Mouse (Mus musculus): Measurements from ENCODE around the gene Pcgf5.
A peak's percentile ranks its signal among the peaks of the same experiment; 100 is the strongest.

Pcgf5 gene

DNA sequence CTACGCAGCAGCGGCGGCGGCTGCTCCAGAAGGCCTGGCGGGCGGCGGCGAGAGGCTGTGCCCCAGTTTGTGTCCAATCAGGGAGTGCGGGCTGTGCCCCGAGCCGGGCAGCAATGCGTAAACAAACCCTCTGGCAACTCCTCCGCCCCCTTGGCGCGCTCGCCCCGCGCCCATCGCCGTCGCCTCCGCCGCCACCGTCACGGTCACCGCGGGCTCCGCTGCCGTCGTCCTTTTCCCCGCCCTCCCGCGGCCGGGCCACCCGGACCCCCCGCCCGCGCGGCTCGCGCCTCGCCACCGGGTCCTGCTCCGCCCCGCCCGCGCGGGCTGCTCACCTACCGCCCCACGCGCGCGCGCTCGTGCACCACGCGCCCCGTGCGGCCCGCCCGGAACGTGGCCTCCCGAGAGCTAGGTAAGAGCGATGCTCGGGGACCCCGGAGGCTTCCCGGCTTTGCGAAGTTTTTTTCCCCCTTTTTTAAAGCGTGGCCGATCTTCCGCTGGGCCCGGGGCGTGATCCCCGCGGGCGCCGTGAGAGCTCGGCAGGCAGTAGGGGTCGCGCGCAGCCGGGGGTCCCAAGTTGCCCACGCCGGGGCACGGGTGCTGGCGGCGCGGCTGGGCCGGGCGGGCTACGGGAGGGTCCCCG is at the start of gene Pcgf5:
Gene Pcgf5, plus strand, starts transcription at position 149 of the 640 bp plus-strand sequence.
- peak; percentile 63 for DNase-seq (ENCODE audit: low spot score)

DNA sequence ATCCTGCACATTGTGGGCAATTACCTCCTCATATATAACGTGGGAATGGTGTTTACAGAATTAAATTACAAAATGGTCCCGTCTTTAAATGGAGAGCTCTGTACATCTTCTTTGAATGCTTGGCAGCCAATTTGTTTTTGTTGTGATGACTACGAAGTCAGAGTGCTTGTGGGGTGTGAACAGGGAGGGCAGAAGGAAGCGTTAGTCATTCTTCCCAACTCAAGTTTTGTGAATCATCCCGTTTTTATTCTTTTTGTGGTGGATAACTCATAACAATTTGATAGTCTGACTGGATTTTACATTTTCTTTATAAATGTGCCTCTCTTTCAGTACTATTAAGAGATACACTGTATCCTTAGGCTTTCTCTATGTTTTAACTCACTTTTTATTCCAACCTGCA is 42.6 kb upstream of the Pcgf5 start:
- DNase-seq (ENCODE audit: low spot score): no peak

DNA sequence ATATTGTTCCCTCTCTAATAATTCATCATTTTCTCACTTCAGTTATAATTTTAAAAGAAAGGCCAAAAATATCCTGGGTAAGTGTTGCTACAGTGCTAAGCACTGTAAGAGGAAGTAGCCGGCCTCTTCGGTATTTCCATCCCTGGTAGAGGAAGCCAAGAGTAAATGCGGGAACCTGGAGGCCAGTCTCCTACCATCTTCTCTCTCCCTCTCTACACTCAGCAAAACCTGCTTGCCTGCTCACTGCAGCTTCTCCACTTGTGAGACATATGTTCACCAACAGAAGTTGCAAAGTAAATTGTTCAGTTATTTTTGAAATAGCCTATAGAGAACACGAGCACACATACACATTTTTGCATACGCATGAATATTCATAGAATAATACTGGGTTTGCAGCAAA is 34.1 kb upstream of the Pcgf5 start:
- DNase-seq (ENCODE audit: low spot score): no peak

GRCm38 (mm10) chr19:36319735-36320134 is 28.4 kb upstream of the Pcgf5 start:
- DNase-seq (ENCODE audit: low spot score): no peak

DNA sequence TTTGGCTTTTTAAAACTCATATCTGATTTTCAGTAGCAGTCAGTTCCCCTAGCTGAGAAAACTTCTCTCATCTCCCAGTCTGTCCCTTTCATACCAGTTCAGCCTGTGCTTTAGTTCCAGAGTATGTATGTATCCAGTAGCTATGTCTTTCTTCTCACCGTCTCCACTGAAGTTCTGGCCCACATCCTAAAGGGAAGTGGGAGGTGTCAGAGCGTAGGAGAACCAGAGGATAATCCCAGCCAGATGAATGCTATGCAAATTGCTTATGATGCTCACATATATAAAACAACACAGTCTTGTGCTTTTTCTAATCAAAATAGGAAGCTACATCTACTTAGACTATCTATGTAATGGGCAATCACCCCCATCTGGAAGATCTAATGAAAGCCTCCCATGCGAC is 27.0 kb upstream of the Pcgf5 start:
- no peak for DNase-seq (ENCODE audit: low spot score)

- DNase-seq (ENCODE audit: low spot score): no peak
Observed at GRCm38 (mm10) chr19:36323326-36323725, 24.8 kb upstream of the Pcgf5 start.

DNA sequence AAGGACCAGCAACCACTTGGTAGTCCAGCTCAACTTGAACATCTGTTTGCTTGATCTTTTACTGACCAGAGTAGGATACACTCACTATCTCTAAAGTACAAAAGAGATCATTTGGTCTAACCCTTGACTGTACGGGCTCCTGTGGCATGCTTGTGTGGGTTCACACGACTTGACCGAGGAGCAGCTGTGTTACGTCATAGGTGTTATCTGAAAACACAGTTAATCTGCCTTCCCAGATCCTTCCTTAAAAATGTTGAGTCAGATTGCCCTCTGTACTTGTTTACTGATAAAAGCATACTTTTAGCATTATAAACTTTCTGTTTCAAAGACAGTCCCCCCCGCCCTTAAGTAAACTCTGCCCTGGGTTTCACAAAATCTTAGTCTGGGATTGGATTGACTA is 19.4 kb upstream of the Pcgf5 start:
- no peak for DNase-seq (ENCODE audit: low spot score)

DNA sequence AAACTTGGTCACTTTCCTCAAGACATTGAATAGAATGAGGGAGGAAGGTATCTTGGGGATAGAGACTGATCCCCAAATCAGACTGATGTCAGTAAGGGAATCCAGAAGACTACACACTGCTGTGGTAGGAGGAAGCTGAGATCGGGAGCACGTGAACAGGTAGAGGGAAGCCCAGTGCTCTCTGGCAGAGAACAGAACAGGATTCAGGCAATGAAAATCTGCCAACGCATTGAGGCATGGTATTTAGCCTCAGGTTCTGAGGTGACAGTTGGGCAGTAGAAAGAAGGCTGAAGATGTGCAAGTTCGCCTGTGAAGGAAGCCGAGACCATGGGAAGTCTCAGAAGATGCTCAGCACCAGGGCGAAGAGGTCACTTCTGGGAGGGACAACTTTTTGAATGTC is 733 bp upstream of the Pcgf5 start:
- no peak for DNase-seq (ENCODE audit: low spot score)

DNA sequence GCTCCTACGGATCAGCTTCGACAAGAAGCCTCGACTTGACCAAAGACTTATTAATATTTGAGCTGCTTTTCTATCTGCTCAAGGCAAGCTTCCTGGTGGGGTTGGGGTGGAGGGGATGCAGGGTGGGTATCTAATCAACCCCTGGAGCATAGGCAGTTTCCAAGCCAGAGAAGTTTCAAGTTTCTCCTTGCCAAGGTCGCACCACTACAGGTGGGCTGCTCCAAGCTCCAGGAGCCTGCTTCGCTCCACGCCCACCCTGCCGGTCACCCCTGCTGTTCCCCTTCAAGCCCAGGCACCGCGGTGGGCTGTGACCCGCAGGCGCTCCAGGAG is 313 bp upstream of the Pcgf5 start:
- no peak for DNase-seq (ENCODE audit: low spot score)

GRCm38 (mm10) chr19:36348801-36349486 is 835 bp downstream of the Pcgf5 start:
- DNase-seq (ENCODE audit: low spot score): peak; percentile 47

DNA sequence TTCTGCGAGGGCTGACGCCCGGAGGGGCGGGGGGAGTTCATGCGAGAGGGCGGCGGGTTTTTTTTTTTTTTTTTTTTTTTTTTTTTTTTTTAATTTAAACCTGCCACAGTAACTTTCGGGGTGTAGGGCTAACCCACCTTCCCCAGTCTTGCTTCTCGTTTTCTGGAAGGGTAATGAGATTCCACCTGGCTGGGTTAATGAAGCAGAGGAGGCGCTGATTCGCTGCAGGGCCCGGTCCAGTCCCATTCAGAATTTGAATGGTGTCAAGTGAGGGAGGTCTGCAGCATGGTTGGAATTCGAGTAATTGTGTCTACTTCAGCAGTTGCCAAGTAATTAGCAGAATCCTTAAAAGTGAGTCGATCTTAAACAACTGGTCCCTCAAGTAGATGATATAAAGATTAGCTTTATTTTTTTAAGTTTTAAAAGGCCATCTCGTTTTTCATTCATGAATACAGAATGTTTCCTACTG is 1.4 kb downstream of the Pcgf5 start:
- no peak for DNase-seq (ENCODE audit: low spot score)

DNA sequence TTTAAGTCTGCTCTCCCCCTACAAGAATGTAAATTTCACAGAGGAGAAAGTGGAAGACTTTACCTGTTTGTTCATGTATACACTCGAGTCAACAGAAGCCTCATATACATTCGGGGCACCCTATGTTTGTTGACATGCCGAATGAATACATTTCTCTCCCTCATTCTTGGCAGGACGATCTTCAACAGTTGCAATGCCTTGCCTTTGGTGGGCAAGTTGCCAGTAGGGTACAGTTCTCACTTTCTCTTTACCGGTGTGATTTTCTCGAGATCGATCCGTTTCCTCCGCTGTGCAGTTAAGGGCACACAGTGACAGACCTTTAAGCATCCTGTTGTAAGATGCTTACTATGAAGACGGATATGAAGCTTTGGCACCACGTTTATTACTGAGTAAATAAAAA is 2.1 kb downstream of the Pcgf5 start:
- DNase-seq (ENCODE audit: low spot score): no peak

DNA sequence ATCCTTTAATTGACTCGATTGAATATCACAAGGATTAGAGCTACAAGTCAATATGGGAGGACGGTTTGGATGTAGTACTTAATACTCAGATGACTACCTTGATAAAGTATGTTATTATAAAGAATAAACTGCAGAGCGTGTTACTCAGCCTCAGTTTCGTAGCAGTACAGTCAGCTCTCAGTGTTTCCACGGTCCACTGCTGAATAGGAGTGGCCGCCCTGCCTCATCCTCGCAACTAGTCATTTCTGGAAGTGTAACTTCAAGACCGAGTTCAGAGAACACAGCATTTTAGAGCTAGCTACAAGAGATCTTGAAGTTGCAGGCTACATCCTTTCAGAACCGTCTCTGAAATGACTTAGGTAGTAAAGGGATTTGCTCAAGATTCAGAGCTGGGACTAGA is 2.8 kb downstream of the Pcgf5 start:
- no peak for DNase-seq (ENCODE audit: low spot score)

DNA sequence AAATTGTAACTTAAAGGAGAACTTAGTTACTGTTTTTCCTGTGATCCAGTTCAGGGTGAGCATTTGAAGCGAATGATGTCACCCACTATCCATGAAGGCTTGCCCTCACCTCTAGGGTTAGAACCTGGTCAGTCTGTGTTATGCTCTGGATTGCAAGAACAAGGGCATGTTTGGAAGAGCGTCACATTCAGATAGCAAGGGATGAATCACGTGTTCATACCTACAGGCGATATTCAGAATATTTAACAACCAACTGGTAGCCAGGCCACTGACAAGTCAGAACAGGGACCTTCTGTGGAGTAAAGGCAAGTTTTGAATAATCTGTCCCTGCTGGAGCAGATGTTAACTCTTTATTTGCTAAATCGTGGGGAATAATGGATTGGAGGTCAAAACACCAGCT is 14.4 kb downstream of the Pcgf5 start:
- no peak for DNase-seq (ENCODE audit: low spot score)

DNA sequence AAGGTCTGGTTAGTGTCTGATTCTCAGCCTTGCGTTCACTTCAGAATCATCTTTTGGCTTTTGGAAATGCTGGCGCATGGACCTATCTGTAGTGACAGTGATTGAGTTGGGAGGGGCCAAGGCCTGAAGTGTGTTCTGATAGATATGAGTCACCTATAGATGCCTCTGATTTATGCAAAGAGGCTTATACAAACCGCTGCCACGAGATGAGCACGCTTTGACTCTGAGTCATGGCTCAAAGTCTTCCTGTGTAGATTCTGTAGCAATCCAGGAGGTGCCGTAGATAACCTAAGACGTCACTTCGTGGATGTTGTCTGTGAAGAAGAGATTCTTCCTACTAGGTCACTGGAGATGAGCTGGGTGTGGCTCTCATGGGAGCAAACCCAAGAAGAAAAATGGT is 16.6 kb downstream of the Pcgf5 start:
- DNase-seq (ENCODE audit: low spot score): no peak

- DNase-seq (ENCODE audit: low spot score): no peak
Observed at GRCm38 (mm10) chr19:36371478-36371877, 23.4 kb downstream of the Pcgf5 start.

GRCm38 (mm10) chr19:36373056-36373621 is 25.0 kb downstream of the Pcgf5 start:
- no peak for DNase-seq (ENCODE audit: low spot score)

- no peak for DNase-seq (ENCODE audit: low spot score)
Observed at GRCm38 (mm10) chr19:36375200-36375783, 27.2 kb downstream of the Pcgf5 start.

GRCm38 (mm10) chr19:36377729-36378128 is 29.6 kb downstream of the Pcgf5 start:
- DNase-seq (ENCODE audit: low spot score): no peak

DNA sequence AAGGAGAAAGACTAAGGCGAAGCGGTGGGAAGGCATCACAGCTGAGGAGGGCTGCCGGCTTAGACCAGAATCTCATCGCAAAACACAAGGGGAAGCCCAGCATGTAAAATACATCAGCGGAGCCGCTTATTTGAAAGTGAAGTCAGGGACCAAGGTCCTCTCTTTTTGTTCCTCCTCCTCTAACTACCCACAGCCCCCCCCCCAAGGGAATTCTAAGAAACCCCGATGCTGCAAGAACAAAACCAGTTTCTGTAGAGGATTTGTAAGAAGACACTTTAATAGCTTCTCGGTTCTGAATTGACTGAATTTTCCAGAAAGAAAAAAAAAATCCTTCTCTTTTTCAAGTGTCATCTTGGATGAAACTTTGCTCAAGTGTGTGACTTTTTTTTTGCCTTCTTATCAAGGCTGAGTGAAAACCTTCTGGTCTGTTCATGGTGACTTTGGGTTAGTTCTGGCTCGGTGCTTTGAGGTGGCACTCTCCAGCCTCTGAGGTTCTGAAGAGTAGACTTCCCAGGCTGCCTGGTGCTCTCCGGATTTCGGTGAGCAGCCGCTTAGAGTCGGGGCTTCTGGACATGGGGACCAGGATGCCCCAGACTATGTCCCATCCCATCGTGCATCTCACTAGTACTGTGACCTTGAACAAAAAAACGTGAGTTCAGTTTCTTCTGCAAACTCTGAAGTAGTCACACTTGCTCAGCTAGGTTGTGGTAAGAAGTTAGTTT is 30.6 kb downstream of the Pcgf5 start:
- no peak for DNase-seq (ENCODE audit: low spot score)

DNA sequence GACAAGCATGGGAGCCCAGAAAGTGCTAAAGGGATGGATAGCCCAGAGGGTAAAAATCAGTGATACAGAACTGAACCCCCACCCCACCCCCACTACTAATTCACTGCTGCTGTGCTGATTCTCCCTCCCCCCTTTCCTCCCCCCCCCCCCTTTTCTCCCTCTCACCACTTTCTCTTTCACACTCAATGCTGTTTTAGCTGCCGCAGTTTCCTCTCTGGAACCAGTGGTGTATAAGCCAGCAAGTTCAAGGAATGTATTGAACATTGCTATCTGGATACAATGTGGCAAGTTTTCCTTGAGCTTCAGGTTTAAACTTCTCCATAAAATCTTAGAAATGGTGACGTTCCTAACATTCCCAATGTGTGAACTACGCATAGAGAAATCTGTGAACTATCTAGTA is 34.8 kb downstream of the Pcgf5 start:
- no peak for DNase-seq (ENCODE audit: low spot score)

DNA sequence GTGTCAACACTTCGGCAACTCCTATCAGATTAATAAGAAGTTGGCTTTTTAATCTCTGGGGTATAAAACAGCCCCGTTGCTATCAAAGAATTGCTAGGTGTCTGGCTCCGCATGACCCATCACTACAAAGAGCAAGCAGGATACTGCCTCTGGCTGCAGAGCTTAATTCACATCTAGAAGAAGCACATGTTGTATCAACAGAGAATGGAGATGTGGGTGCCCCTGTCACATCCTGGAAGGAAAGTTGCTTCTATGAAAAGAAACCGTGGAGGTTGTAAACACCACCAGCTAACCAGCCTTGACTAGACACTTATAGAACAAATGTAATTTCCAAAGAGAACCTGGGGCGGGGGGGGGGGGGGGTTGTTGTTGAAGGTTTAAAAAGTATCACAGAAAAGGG is 35.9 kb downstream of the Pcgf5 start:
- DNase-seq (ENCODE audit: low spot score): no peak

GRCm38 (mm10) chr19:36384426-36384825 is 36.3 kb downstream of the Pcgf5 start:
- DNase-seq (ENCODE audit: low spot score): no peak

Data from testis, postnatal 14 days (tissue).